Mouse (Mus musculus) lung, postnatal 4 days (tissue): ENCODE measurements around the gene Foxa3.
"Not testable (repeated sequence)": the region's sequence is repeated elsewhere in the genome, so short reads cannot be mapped to it uniquely, and the experiment has no call there.

Source experiments
- DNase-seq, 2 experiments: peaks; one replicate each; pipeline ENCODE4 v3.0.0; 2021

Foxa3 gene

DNA sequence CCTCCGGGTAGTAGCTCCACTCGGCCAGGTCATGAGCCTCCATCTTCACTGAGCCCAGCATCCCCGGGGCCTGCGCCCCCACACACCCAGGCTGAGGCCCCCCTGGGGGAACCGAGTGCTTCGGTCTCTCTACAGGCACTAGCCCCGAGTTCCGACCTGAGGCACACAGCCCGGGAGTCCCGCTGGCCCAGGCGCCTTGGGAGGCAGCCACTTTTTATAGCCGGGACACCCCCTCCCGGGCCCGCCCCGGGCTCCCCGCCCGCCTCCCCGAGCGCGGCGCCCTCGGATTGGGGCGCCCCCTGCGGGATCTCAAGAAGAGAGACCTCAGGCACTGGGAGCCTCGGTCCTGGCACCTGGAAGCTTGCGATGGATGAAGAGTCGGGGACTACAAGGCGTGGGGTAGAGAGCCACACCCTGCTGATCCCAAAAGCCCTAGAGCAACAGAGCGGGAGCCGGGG is at the start of gene Foxa3:
Gene Foxa3, minus strand, starts transcription at position 182 of the 458 bp plus-strand sequence.
- DNase-seq, result peak; percentile 59 to 69

- DNase-seq, result not testable (repeated sequence)
These were observed 47.7 kb upstream of the Foxa3 start for GRCm38 (mm10) chr7:19071024-19071423.

DNA sequence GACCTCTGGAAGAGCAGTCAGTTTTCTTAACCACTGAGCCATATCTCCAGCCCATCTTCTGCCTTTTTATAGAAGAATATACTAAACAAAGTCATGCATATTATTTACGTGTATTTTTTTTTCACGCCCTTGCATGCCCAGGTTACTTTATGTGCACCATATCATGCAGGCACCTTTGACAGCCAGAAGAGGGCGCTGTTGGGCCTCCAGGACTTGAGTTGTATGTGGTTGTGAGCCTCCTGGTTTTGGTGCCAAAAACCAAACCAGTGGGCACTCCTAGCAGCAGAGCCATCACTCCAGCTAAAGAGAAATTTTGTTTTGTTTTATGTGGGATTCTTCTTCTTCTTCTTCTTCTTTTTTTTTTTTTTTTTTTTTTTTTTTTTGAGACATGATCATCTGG is 46.2 kb upstream of the Foxa3 start:
- DNase-seq, result peak; percentile 26 to 38

GRCm38 (mm10) chr7:19068707-19069106 is 45.4 kb upstream of the Foxa3 start:
- peak; percentile 59 to 78 for DNase-seq

DNA sequence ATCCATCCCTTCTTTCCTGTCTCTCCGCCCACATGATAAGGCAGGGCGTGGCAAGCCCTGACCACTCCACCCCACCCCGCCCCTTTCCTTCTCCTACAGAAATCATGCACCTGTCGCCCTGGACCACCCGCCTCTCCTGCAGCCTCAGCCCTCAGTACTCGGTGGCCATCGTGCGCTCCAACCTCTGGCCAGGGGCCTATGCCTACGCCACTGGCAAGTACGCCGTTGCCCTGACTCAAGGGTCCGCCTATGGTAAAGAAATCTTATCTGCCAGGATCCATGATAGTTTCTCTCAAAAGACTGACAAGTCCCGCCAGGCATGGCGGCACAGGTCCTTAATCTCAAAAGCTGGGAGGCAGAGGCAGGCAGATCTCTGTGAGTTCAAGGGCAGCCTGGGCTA is 44.6 kb upstream of the Foxa3 start:
- peak in 1 of 2 experiments; percentile 18 for DNase-seq

DNA sequence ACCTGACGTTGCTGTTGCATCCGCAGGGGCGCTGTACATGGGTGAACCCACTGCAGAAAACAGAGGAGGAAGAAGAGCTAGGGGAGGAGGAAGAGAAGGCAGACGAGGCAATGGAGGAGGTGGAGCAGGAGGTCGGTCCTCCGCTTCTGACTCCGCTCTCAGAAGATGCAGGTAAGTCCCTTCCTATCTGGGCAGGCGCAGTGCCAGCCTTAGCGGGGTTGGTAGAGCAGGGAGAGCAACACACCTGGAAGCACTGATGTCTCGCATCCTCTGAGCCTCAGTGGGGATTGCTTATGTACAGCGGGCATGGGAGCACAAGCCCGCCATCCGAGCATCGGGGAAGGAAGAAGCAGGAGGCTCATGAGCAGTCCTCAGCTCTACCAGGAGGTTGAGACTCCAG is 43.7 kb upstream of the Foxa3 start:
- DNase-seq, result peak in 1 of 2 experiments; percentile 22

- peak in 1 of 2 experiments; percentile 20 for DNase-seq
These were observed 42.6 kb upstream of the Foxa3 start for GRCm38 (mm10) chr7:19065896-19066295.

DNA sequence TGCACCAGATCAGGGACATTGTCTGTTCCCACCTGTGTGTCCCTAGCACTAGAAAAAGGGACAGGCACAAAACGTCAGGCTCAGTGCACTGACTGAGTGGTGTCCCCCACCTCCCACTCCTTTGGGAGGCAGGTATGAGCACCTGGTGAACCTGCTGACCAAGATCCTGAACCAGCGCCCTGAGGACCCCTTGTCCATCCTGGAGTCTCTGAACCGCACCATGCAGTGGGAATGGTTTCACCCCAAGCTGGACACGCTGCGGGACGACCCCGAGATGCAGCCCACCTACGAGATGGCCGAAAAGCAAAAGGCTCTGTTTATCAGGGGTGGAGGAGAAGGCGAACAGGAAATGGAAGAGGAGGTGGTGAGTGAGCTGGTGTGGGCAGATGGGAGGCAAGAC is 34.1 kb upstream of the Foxa3 start:
- DNase-seq, result peak in 1 of 2 experiments; percentile 13

GRCm38 (mm10) chr7:19055108-19055507 is 31.8 kb upstream of the Foxa3 start:
- DNase-seq, result no peak

DNA sequence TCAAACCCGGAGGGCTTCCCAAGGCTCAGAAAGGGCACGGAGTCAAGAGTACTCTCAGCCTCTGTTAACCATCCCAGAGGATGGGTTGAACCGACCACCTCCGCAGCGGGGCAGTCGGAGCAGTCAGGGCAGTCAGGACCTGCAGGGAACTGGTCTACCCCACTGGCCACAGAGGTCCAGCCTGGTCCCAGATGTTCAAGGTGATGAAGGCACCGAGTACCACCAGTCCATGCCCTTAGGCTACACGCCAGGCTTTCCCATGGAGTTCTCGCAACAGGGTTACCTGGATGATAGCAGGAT is 31.4 kb upstream of the Foxa3 start:
- no peak for DNase-seq

DNA sequence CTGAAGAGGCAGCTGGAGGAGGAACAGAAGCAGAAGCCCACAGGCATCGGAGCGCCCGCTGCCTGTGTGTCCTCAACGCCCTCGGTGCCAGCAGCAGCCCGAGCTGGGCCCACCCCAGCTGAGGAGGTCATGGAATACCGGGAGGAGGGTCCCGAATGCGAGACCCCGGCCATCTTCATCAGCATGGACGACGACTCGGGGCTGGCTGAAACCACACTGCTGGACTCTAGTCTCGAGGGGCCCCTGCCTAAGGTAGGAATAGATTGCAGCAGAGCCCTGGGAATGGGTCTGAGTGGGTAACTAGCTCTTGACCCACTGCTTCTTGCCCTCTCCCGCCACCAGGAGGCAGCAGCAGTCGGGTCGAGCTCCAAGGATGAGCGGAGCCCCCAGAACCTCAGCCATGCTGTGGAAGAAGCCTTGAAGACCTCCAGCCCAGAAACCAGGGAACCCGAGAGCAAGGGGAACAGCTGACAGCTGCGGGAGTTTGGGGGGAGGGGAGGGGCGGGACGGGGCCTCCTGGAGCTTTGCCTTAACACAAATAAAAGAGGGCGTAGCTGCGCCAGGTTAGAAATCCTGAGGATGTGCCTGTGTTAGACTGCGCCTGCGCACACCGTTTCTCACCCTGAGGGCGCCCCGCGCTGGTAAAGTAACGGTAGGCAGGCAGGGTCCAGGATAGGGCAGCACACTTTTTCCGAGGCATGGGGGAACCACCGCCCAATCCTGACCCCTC is 30.9 kb upstream of the Foxa3 start, which contains the start of gene Rsph6a:
Gene Rsph6a, plus strand, starts transcription at position 644 of the 730 bp plus-strand sequence.
- DNase-seq, result peak; percentile 56 to 63

DNA sequence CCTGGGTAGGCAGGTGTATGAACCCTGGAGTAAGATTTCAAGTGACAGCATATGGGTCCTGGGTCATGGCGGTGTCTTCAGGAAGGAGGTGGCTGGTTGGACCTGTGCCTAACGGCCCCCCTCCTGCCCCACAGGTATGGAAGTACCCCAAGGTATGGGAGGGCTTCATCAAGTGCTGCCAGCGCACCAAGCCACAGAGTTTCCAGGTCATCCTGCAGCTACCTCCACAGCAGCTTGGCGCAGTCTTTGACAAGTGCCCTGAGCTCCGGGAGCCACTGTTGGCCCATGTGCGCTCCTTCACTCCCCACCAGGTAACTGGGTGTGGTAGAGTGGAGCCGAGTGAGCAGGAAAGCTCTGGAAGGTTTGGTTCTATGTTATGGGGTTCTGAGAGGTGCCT is 29.8 kb upstream of the Foxa3 start:
- DNase-seq, result no peak

DNA sequence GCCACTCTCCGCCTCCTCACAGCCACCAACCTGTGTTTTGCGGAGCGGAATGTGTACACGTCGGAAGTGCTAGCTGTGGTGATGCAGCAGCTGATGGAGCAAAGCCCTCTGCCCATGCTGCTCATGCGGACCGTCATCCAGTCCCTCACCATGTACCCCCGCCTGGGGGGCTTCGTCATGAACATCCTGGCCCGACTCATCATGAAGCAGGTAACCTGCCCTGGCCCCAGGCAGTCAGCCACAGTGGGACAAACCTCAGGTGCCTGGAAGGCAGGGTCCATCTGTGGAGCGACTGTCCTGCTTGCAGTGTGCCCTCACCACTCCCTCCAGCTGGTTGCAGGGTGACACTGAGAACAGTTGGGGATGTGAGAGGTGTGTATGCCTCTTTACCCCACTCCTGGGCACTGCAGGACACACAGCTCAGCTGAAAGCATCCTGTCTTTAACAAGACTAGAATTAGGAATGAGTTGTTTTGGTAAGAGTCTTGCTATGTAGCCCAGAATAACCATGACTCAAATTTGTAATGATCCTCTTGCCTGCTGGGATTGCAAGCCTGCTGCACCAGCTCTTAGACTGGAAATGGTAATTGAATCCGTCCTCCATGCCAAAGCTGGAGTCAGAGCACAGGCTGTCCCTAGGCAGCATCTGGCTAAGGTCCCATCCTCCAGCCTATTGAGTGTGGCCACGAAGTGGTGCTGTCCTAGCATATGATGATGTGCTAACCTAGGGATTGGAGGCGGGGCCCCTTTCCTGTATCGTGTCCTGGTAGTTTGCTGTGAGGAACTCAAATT is 29.2 kb upstream of the Foxa3 start:
- no peak for DNase-seq

DNA sequence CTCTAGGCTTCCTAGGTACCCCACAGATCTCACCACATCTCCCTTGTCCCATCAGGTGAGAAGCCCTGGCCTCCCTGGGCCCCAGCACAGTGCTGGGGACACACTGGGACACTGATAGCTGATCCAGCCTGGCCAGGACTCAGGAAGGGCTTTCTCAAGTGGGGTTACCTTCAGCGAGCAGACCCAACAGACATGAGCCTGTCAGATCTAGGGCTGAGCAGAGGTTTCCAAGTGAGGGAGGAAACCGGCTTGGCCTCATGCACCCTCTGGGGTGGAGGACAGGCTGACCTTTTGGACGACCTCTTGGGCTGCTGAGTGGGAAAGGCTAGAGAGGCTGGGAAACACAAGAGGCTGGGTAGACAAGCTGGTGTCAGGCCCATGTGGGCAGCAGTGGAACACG is 27.8 kb upstream of the Foxa3 start:
- no peak for DNase-seq

GRCm38 (mm10) chr7:19050172-19050571 is 26.8 kb upstream of the Foxa3 start:
- DNase-seq, result no peak

GRCm38 (mm10) chr7:19049252-19049651 is 25.9 kb upstream of the Foxa3 start:
- no peak for DNase-seq

DNA sequence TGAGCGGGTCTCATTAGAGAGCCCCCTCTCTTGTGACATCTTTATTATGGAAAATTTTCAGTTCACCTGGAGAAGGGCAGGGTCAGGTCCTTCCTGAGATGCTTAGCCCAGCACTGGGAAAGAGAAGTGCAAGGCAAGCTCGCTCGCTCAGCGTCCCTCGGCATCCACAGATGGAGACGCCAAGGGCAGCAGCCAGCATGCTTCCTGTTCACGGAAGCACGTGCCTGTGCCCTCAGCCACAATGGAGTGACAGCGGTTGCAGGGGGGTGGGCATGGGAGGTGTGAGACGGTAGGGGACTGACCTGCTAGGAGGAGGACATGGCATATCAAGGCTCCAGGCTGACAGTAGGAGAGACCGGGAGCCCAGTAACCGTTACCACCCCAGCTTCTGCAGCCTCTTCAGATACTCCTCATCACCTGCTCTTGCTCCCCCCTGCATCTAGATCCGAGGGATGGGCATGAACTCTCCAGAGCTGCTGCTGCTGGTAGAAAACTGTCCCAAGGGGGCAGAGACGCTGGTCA is 24.7 kb upstream of the Foxa3 start:
- no peak for DNase-seq

DNA sequence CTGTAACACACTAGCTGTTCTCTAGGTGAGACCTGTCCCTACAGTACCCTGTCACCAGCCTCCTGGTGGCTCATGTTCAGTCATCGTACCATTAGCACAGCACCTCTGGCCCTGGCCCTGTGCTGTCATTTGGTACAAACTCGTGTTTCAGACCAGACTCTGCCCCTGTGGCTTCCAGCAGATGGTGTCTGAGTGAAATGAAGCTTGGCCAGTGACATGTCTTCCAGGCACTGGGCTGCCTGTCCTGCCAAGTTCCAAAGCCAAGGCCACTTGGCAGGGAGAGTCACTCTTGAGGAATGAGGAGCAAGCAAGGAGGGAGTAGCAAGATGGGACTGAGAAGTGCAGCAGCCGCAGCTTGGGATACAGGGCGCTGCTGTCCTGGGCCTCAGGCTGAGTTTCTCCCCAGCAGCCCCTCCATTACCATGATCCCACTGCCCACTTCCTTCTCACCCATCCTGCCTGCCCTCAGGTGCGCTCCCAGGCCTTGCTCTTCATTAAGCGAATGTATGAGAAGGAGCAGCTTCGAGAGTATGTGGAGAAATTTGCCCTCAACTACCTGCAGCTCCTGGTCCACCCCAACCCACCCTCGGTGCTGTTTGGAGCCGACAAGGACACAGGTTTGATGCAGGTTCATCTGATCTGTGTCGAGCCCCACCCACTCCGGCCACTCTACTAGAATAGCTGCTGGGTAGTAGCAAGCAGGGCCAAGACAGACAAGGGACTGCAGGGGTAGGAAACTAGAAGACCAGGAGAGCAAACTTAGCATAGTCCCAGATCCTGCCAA is 23.1 kb upstream of the Foxa3 start:
- DNase-seq, result no peak

- DNase-seq, result no peak
These were observed 21.3 kb upstream of the Foxa3 start for GRCm38 (mm10) chr7:19044616-19045015.

DNA sequence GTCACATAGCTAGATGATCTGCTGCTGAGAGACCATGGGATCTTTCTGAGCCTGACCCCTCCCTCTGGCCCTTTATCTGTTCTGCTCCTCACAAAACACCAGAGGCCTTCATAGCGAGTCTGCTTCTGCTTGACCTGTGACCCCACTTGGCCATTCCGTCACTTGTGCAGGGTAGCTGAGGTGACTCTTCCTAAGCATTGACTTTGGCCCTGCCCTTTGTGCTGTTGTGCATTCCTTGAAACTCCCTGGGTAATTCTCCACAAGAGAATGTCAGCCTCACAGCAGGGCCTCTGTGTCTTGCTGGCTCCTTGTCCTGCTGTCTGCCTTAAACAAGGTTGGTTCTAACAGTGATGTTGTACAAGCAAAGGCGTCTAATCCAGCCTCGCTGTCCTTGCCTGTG is 8.3 kb upstream of the Foxa3 start:
- no peak for DNase-seq

DNA sequence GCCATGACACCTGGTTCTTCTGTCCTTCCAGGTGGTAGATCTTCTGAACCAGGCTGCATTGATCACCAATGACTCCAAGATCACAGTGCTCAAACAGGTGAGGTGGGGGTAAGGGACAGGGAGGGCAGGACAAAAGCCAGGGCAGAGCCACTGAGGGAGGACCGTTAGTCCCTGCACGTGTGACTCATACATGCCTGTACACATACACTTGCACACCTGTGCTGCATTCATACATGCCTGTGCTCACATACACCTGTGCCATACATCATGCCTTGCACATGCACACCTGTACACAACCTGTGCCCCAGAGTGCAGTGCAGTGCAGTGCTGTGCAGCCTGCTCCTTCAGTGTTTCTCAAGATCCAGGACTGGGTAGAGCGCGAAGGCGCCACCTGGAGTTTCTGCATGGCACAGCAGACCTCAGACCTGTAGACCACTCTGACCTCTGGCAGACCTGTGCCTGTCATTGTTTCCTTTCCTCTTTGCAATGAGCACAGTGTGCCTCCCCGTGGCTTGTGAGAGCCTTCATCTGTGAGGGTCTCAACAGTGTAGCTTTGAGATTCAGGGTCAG is 5.8 kb upstream of the Foxa3 start:
- peak; percentile 67 to 76 for DNase-seq

DNA sequence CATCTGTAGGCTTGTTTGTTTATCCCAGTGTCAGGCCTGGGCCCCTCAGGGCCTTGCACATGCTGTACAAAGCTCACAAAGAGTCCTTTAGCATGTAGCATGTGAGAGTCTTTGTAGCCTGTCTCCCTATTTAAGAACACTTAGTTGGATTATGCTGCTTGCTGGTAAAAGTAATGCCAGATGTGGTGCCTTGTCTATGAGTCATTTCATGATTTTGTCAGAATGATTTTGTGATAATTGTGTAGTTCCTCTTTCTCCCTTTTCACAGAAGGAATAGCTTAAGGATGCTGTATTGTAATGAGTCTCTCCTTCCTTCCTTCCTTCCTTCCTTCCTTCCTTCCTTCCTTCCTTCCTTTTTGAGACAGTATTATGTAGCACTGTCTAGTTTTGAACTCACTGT is 4.7 kb upstream of the Foxa3 start:
- no peak for DNase-seq
